In genomic region chr7:139075054-139075794, GRCm38 (mm10) we compare ENCODE assay signal across 12 mouse cellular contexts. TPM values are rescaled to one million over a fixed set of nuclear protein-coding genes. Genes with fewer than 3 reads are reported as not detected.
DNase-seq lines count a peak whose midpoint lies in the region; ATAC-seq and TF ChIP-seq lines count a peak whose summit lies in the region.
"Had no signal": no experiment of that assay in that cellular context is flagged by ENCODE, and none has a peak within 500 bp of the region (broad histone marks: within the 10 kb centered on the region; RNA-seq: fewer than 3 reads in every experiment).

No protein-coding gene starts in this region.

- TF ChIP-seq CTCF in hindbrain, postnatal 0 days (IDR thresholded peaks at IDR 0.05; ENCODE audit: low read depth) = no peak

- WGBS in limb, embryonic 14.5 days = 49% methylated on average over 14 of the region's 14 CpGs
- 53% methylated on average over 14 of the region's 14 CpGs for WGBS in limb, embryonic 10.5 days
- 31% methylated on average over 14 of the region's 14 CpGs for WGBS in embryonic facial prominence, embryonic 11.5 days
- 22% methylated on average over 14 of the region's 14 CpGs for WGBS in hindbrain, postnatal 0 days
- 63% methylated on average over 14 of the region's 14 CpGs for WGBS in heart, embryonic 12.5 days

- H3K27me3 ChIP-seq in limb, embryonic 14.5 days (ENCODE audit: control insufficient read depth, insufficient read depth, low read length) = no peaks in the 10 kb centered on the region
- peaks cover 17% of the 10 kb centered on the region for H3K27me3 ChIP-seq in limb, embryonic 10.5 days (ENCODE audit: low read depth, poor library complexity, severe bottlenecking)
- H3K27me3 ChIP-seq in embryonic facial prominence, embryonic 11.5 days (ENCODE audit: control insufficient read depth, insufficient read depth, low read length) = no peaks in the 10 kb centered on the region
- no peaks in the 10 kb centered on the region for H3K27me3 ChIP-seq in hindbrain, postnatal 0 days (ENCODE audit: insufficient read depth, low read length)
- H3K27me3 ChIP-seq in heart, embryonic 12.5 days (replicated peaks) = peaks cover 39% of the 10 kb centered on the region

- no peaks in the 10 kb centered on the region for H3K9me3 ChIP-seq in limb, embryonic 14.5 days (ENCODE audit: control insufficient read depth, low read length)
- H3K9me3 ChIP-seq in limb, embryonic 10.5 days (replicated peaks) = no peaks in the 10 kb centered on the region
- H3K9me3 ChIP-seq in embryonic facial prominence, embryonic 11.5 days (replicated peaks; ENCODE audit: control insufficient read depth, low read length) = no peaks in the 10 kb centered on the region
- no peaks in the 10 kb centered on the region for H3K9me3 ChIP-seq in hindbrain, postnatal 0 days (ENCODE audit: low read length)
- H3K9me3 ChIP-seq in heart, embryonic 12.5 days (replicated peaks) = no peaks in the 10 kb centered on the region
- H3K9me3 ChIP-seq: liver, embryonic 12.5 days had no signal

- H3K4me2 ChIP-seq in limb, embryonic 14.5 days (replicated peaks; ENCODE audit: low read depth, low read length, severe bottlenecking) = no peak overlapping the region
- no peak overlapping the region for H3K4me2 ChIP-seq in embryonic facial prominence, embryonic 11.5 days (ENCODE audit: low read depth, low read length)
- H3K4me2 ChIP-seq in hindbrain, postnatal 0 days (ENCODE audit: low read depth, low read length) = no peak overlapping the region
- no peak overlapping the region for H3K4me2 ChIP-seq in heart, embryonic 12.5 days
- H3K4me2 ChIP-seq: liver, embryonic 12.5 days had no signal

- H3K9ac ChIP-seq in limb, embryonic 14.5 days (ENCODE audit: low read depth, low read length, severe bottlenecking) = no peak overlapping the region
- H3K9ac ChIP-seq in embryonic facial prominence, embryonic 11.5 days (replicated peaks; ENCODE audit: low read length) = no peak overlapping the region
- no peak overlapping the region for H3K9ac ChIP-seq in hindbrain, postnatal 0 days (replicated peaks; ENCODE audit: low read length)
- no peak overlapping the region for H3K9ac ChIP-seq in heart, embryonic 12.5 days
- H3K9ac ChIP-seq: liver, embryonic 12.5 days had no signal

- peak; percentile 44; the same call in 1 of the 2 replicates for ATAC-seq in limb, embryonic 14.5 days (ENCODE audit: low FRiP score, low read depth)
- ATAC-seq in embryonic facial prominence, embryonic 11.5 days (replicated peaks; ENCODE audit: insufficient number of reproducible peaks, low FRiP score, low TSS enrichment, low read depth) = peak; percentile 29; the same call in 1 of the 2 replicates
- ATAC-seq in hindbrain, postnatal 0 days = 0 out of 2 replicates have a peak, but pooled peaks have one; percentile 8
- ATAC-seq in heart, embryonic 12.5 days (ENCODE audit: insufficient number of reproducible peaks, low FRiP score) = no peak
- ATAC-seq: intestine, embryonic 16.5 days; liver, embryonic 12.5 days had no signal

- H3K36me3 ChIP-seq in limb, embryonic 14.5 days (ENCODE audit: control insufficient read depth, insufficient read depth, low read length) = no peaks in the 10 kb centered on the region
- no peaks in the 10 kb centered on the region for H3K36me3 ChIP-seq in limb, embryonic 10.5 days
- H3K36me3 ChIP-seq in embryonic facial prominence, embryonic 11.5 days (replicated peaks; ENCODE audit: control insufficient read depth, insufficient read depth, low read depth, low read length) = no peaks in the 10 kb centered on the region
- no peaks in the 10 kb centered on the region for H3K36me3 ChIP-seq in hindbrain, postnatal 0 days (ENCODE audit: insufficient read depth, low read length)
- no peaks in the 10 kb centered on the region for H3K36me3 ChIP-seq in heart, embryonic 12.5 days
- H3K36me3 ChIP-seq: liver, embryonic 12.5 days had no signal

- H3K4me1 ChIP-seq in limb, embryonic 14.5 days (ENCODE audit: control insufficient read depth, insufficient read depth, low read length) = peaks cover 19% of the 10 kb centered on the region
- H3K4me1 ChIP-seq in limb, embryonic 10.5 days = peaks cover 29% of the 10 kb centered on the region
- H3K4me1 ChIP-seq in embryonic facial prominence, embryonic 11.5 days (ENCODE audit: control insufficient read depth, insufficient read depth, low read length) = no peaks in the 10 kb centered on the region
- H3K4me1 ChIP-seq in hindbrain, postnatal 0 days (ENCODE audit: insufficient read depth, low read length) = peaks cover 35% of the 10 kb centered on the region
- peaks cover 6% of the 10 kb centered on the region; the same call in 1 of the 2 replicates for H3K4me1 ChIP-seq in heart, embryonic 12.5 days (replicated peaks)
- H3K4me1 ChIP-seq: liver, embryonic 12.5 days had no signal

- DNase-seq in limb, embryonic 14.5 days (ENCODE audit: low spot score) = peak; percentile 6
- no peak for DNase-seq in limb, embryonic 10.5 days (ENCODE audit: low spot score)
- peak; percentile 10 for DNase-seq in embryonic facial prominence, embryonic 11.5 days (ENCODE audit: low spot score)
- no peak for DNase-seq in hindbrain, postnatal 0 days (ENCODE audit: low spot score)
- peak; percentile 96 for DNase-seq in retina, postnatal 1 day
- DNase-seq in thymus, postnatal 4 days = no peak
- DNase-seq: kidney, postnatal 4 days; lung, postnatal 10 days had no signal

- no peak overlapping the region for H3K4me3 ChIP-seq in limb, embryonic 14.5 days (replicated peaks; ENCODE audit: low read length)
- H3K4me3 ChIP-seq in limb, embryonic 10.5 days = no peak overlapping the region
- no peak overlapping the region for H3K4me3 ChIP-seq in embryonic facial prominence, embryonic 11.5 days (ENCODE audit: low read depth, low read length)
- H3K4me3 ChIP-seq in hindbrain, postnatal 0 days (ENCODE audit: low read length) = no peak overlapping the region
- no peak overlapping the region for H3K4me3 ChIP-seq in heart, embryonic 12.5 days
- H3K4me3 ChIP-seq: liver, embryonic 12.5 days had no signal

- H3K27ac ChIP-seq in limb, embryonic 14.5 days (replicated peaks; ENCODE audit: low read depth, low read length) = no peak overlapping the region
- no peak overlapping the region for H3K27ac ChIP-seq in limb, embryonic 10.5 days
- H3K27ac ChIP-seq in embryonic facial prominence, embryonic 11.5 days (replicated peaks; ENCODE audit: low read depth, low read length) = no peak overlapping the region
- H3K27ac ChIP-seq in hindbrain, postnatal 0 days = peak overlapping the region; percentile 32; the same call in 1 of the 2 replicates
- no peak overlapping the region for H3K27ac ChIP-seq in heart, embryonic 12.5 days (ENCODE audit: poor library complexity, severe bottlenecking)
- H3K27ac ChIP-seq: liver, embryonic 12.5 days had no signal

- TF ChIP-seq POLR2A in limb, embryonic 14.5 days (IDR thresholded peaks at IDR 0.05; ENCODE audit: borderline replicate concordance, extremely low read depth, insufficient read depth, insufficient read length) = no peak

RNA-seq across cellular contexts. Expression of gene Dpysl4, which starts 10.6 kb away (rescaled TPM):
- polyA plus RNA-seq in limb, embryonic 14.5 days (2012; rRNA removed) = 26.4 and 30.5 TPM in 2 replicates
- 19.3 and 21.6 TPM in 2 replicates for polyA plus RNA-seq in limb, embryonic 14.5 days (2014; fragmentation: Nextera tagmentation; extraction: Ambion mirVana)
- polyA plus RNA-seq in limb, embryonic 10.5 days (2016; fragmentation: Nextera tagmentation; extraction: Ambion mirVana) = 19.6 and 32.8 TPM in 2 replicates
- polyA plus RNA-seq in embryonic facial prominence, embryonic 11.5 days (2014; fragmentation: Nextera tagmentation; extraction: Ambion mirVana) = 55.6 and 70.4 TPM in 2 replicates
- 170 and 187 TPM in 2 replicates for total RNA-seq in hindbrain, postnatal 0 days (2014; rRNA removed)
- 157 and 161 TPM in 2 replicates for polyA plus RNA-seq in hindbrain, postnatal 0 days (2015; fragmentation: Nextera tagmentation; extraction: Ambion mirVana)
- 3.4 and 4.1 TPM in 2 replicates for polyA plus RNA-seq in heart, embryonic 12.5 days (2016; fragmentation: Nextera tagmentation; extraction: Ambion mirVana)
- total RNA-seq: CH12.LX had no signal

Comparison
In these comparisons a context has a peak if more than half of its experiments do, and no peak if none do; other contexts are left out.
1. DNase-seq: peak in limb, embryonic 14.5 days (single experiment), embryonic facial prominence, embryonic 11.5 days (single experiment) and retina, postnatal 1 day (single experiment); none in limb, embryonic 10.5 days (single experiment), hindbrain, postnatal 0 days (single experiment) and thymus, postnatal 4 days (single experiment).